Mouse (Mus musculus) neural tube, embryonic 12.5 days (tissue): ENCODE data around the gene Ctsl. TPM values are rescaled to one million over a fixed set of nuclear protein-coding genes. Genes with fewer than 3 reads are reported as not detected.

ENCODE experiments used
- ATAC-seq: fragments of 200-750 bp; cut with Nextera tagmentation; 2 replicates; pipeline ENCODE4 v1.8.0; 2017; ENCODE audit warnings: low read depth, mild to moderate bottlenecking, moderate TSS enrichment, moderate library complexity; ENCODE audit not compliant: low FRiP score
- H3K27ac ChIP-seq: fragments of 300-500 bp; sonication (generic); 2 replicates; pipeline ENCODE4 v1.5.1; 2016
- H3K27me3 ChIP-seq: fragments of 300-500 bp; sonication (generic); replicated peaks from 2 replicates; pipeline ENCODE4 v1.6.1; 2016; ENCODE audit warnings: mild to moderate bottlenecking
- H3K36me3 ChIP-seq: fragments of 300-500 bp; sonication (generic); 2 replicates; pipeline ENCODE4 v1.6.1; 2016; ENCODE audit warnings: mild to moderate bottlenecking
- H3K4me1 ChIP-seq: fragments of 300-500 bp; sonication (generic); 2 replicates; pipeline ENCODE4 v1.6.1; 2016
- H3K4me2 ChIP-seq: fragments of 300-500 bp; sonication (generic); replicated peaks from 2 replicates; pipeline ENCODE4 v1.6.1; 2016; ENCODE audit warnings: mild to moderate bottlenecking
- H3K4me3 ChIP-seq: fragments of 300-500 bp; sonication (generic); 2 replicates; pipeline ENCODE4 v1.5.1; 2016
- H3K9ac ChIP-seq: fragments of 300-500 bp; sonication (generic); 2 replicates; pipeline ENCODE4 v1.6.1; 2016; ENCODE audit warnings: mild to moderate bottlenecking
- H3K9me3 ChIP-seq: fragments of 300-500 bp; sonication (generic); 2 replicates; pipeline ENCODE4 v1.6.1; 2016; ENCODE audit warnings: mild to moderate bottlenecking
- WGBS: fragments of 180-500 bp; shearing (Covaris S2); methylation state at CpG from one replicate; pipeline ENCODE4 v1.1.7; 2016; 5-methylcytosine and 5-hydroxymethylcytosine counted together
- polyA plus RNA-seq: library from polyadenylated mRNA; unstranded; fragments of >200 nt; fragmentation: Nextera tagmentation; extraction: Ambion mirVana; gene quantifications from 2 replicates; pipeline ENCODE4 v1.2.1, GENCODE M21; 2016

Gene Ctsl
- polyA plus RNA-seq, 1 experiment from 2014 or later: 136 TPM

GRCm38 (mm10) chr13:64309842-64310241 is 60.8 kb downstream of the Ctsl start:
- Histone ChIP-seq H3K27me3 (no peaks in the 10 kb centered on the region), H3K9ac (no peak overlapping the region), H3K4me3 (no peak overlapping the region), H3K36me3 (0 out of 2 replicates have a peak, but pooled peaks cover 3% of the 10 kb centered on the region), H3K27ac (no peak overlapping the region), H3K4me2 (no peak overlapping the region), H3K4me1 (no peaks in the 10 kb centered on the region), H3K9me3 (no peaks in the 10 kb centered on the region)
- 87% methylated on average over 11 of the region's 11 CpGs for WGBS
- no peak for ATAC-seq

Other genes with a start within 250 kb of the Ctsl start
- gene Slc35d2, start 241.5 kb downstream of the Ctsl start, polyA plus RNA-seq: 4.0 and 4.2 TPM in 2 replicates
- gene Zfp367, start 217.7 kb downstream of the Ctsl start, polyA plus RNA-seq: 10.7 and 11.4 TPM in 2 replicates
- gene Habp4, start 209.1 kb downstream of the Ctsl start, polyA plus RNA-seq: 41.0 and 45.2 TPM in 2 replicates
- 8.6 and 9.3 TPM in 2 replicates for gene Cdc14b, start 95.6 kb downstream of the Ctsl start, polyA plus RNA-seq
- 23.6 and 24.6 TPM in 2 replicates for gene Aaed1, start 58.2 kb downstream of the Ctsl start, polyA plus RNA-seq
- gene Cdk20, start 61.4 kb upstream of the Ctsl start, polyA plus RNA-seq: 11.4 and 12.2 TPM in 2 replicates
- gene Fam240b, start 126.9 kb upstream of the Ctsl start, polyA plus RNA-seq: not detected in 2 replicates